Mouse (Mus musculus) neural tube, embryonic 11.5 days (tissue): ENCODE measurements around the gene Ppp2r5c. TPM values are rescaled to one million over a fixed set of nuclear protein-coding genes. Genes with fewer than 3 reads are reported as not detected.

Source experiments
- ATAC-seq: fragments of 200-750 bp; cut with Nextera tagmentation; 2 replicates; pipeline ENCODE4 v1.8.0; 2017; ENCODE audit warnings: moderate number of reproducible peaks, mild to moderate bottlenecking, moderate TSS enrichment, moderate library complexity; ENCODE audit not compliant: insufficient read depth, low FRiP score, low TSS enrichment
- DNase-seq: peaks from one replicate; pipeline ENCODE4 v3.0.0-alpha.2; 2015; ENCODE audit warnings: low spot score
- H3K27ac ChIP-seq: fragments of 300-500 bp; sonication (generic); 2 replicates; pipeline ENCODE4 v1.5.1; 2014; ENCODE audit warnings: low read depth, mild to moderate bottlenecking, low read length
- H3K27me3 ChIP-seq: fragments of 300-500 bp; sonication (generic); 2 replicates; pipeline ENCODE4 v1.6.1; 2014; ENCODE audit warnings: mild to moderate bottlenecking, low read length, mixed read lengths; ENCODE audit not compliant: control insufficient read depth, insufficient read depth
- H3K36me3 ChIP-seq: fragments of 300-500 bp; sonication (generic); 2 replicates; pipeline ENCODE4 v1.6.1; 2014; ENCODE audit warnings: mild to moderate bottlenecking, low read length, moderate library complexity, mixed read lengths; ENCODE audit not compliant: control insufficient read depth, insufficient read depth
- H3K4me1 ChIP-seq: fragments of 300-500 bp; sonication (generic); 2 replicates; pipeline ENCODE4 v1.6.1; 2014; ENCODE audit warnings: low read length, mixed read lengths; ENCODE audit not compliant: control insufficient read depth, insufficient read depth
- H3K4me2 ChIP-seq: fragments of 300-500 bp; sonication (generic); 2 replicates; pipeline ENCODE4 v1.6.1; 2014; ENCODE audit warnings: low read depth, mild to moderate bottlenecking, moderate library complexity
- H3K4me3 ChIP-seq: fragments of 300-500 bp; sonication (generic); 2 replicates; pipeline ENCODE4 v1.5.1; 2014; ENCODE audit warnings: low read depth, low read length
- H3K9ac ChIP-seq: fragments of 300-500 bp; sonication (generic); 2 replicates; pipeline ENCODE4 v1.6.1; 2014; ENCODE audit warnings: mild to moderate bottlenecking, low read length
- H3K9me3 ChIP-seq: fragments of 300-500 bp; sonication (generic); 2 replicates; pipeline ENCODE4 v1.6.1; 2016; ENCODE audit warnings: low read length; ENCODE audit not compliant: control insufficient read depth
- WGBS: fragments of 180-500 bp; shearing (Covaris S2); extraction: QIAGEN DNeasy Blood & Tissue Kit; methylation state at CpG from one replicate; pipeline ENCODE4 v1.1.7; 2014; 5-methylcytosine and 5-hydroxymethylcytosine counted together
- polyA plus RNA-seq: library from polyadenylated mRNA; unstranded; fragments of >200 nt; fragmentation: Nextera tagmentation; extraction: Ambion mirVana; gene quantifications from 2 replicates; pipeline ENCODE4 v1.2.1, GENCODE M21; 2014

The Ppp2r5c gene
- polyA plus RNA-seq, 1 experiment from 2014 or later: 170 TPM

DNA sequence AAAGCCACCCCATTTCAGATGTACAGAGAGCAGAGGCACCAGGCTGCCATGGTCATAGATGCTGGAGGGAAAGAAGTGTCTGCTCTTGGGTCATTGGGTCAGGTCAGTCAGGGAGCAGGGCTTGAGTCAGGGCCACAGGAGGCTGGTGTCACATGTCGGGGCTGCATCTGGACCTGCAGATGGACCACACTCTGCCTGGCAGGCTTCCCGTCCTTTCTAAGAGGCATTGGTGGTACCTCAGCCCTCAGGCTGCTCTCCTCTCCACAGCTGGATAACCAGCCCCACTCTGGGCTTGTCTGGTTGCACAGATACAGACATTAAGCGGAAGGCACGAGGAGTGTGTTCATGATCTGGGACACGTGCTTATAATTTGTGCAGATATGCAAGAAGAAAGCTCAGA is 61.8 kb downstream of the Ppp2r5c start:
- Histone ChIP-seq H3K4me1 (peaks cover 11% of the 10 kb centered on the region), H3K27me3 (no peaks in the 10 kb centered on the region), H3K36me3 (no peaks in the 10 kb centered on the region), H3K4me2 (no peak overlapping the region), H3K27ac (no peak overlapping the region), H3K9me3 (no peaks in the 10 kb centered on the region), H3K4me3 (no peak overlapping the region), H3K9ac (no peak overlapping the region)
- ATAC-seq: no peak
- WGBS: 78% methylated on average over 5 of the region's 5 CpGs
- DNase-seq: no peak

- Histone ChIP-seq H3K27ac (no peak overlapping the region), H3K4me2 (no peak overlapping the region), H3K9me3 (no peaks in the 10 kb centered on the region), H3K36me3 (no peaks in the 10 kb centered on the region), H3K27me3 (no peaks in the 10 kb centered on the region), H3K4me3 (no peak overlapping the region), H3K9ac (no peak overlapping the region), H3K4me1 (peaks cover 8% of the 10 kb centered on the region)
- ATAC-seq (no peak), DNase-seq (no peak)
- 78% methylated on average over 9 of the region's 9 CpGs for WGBS
These were observed 63.4 kb downstream of the Ppp2r5c start for GRCm38 (mm10) chr12:110510171-110510871.

DNA sequence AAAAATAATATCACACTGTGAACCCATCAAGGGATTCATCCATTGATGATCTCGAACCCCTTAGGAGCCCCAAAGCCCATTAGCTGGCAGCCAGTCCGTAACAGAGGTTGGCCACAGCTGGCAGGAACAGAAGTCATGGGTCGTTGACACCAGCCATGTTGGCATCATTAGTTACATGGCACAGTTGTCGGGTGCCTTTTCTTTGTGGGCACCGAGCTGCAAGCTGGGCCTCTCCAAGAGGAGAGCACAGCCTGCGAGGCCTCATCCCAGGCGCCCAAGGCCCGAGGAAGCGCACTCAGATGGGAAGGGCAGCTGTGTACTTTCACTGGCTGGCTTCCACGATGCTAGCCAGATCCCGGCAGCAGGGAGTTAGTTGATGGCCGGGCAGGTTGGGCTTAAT is 64.3 kb downstream of the Ppp2r5c start:
- Histone ChIP-seq H3K9ac (no peak overlapping the region), H3K27ac (no peak overlapping the region), H3K4me2 (no peak overlapping the region), H3K27me3 (no peaks in the 10 kb centered on the region), H3K4me3 (no peak overlapping the region), H3K36me3 (no peaks in the 10 kb centered on the region), H3K4me1 (peaks cover 8% of the 10 kb centered on the region), H3K9me3 (no peaks in the 10 kb centered on the region)
- WGBS: 84% methylated on average over 12 of the region's 12 CpGs
- DNase-seq: no peak
- no peak for ATAC-seq

- Histone ChIP-seq H3K4me2 (no peak overlapping the region), H3K4me1 (peaks cover 8% of the 10 kb centered on the region), H3K27ac (no peak overlapping the region), H3K9ac (no peak overlapping the region), H3K9me3 (no peaks in the 10 kb centered on the region), H3K27me3 (no peaks in the 10 kb centered on the region), H3K4me3 (no peak overlapping the region), H3K36me3 (no peaks in the 10 kb centered on the region)
- no peak for DNase-seq
- WGBS: 74% methylated on average over 9 of the region's 9 CpGs
- no peak for ATAC-seq
These were observed 65.0 kb downstream of the Ppp2r5c start for GRCm38 (mm10) chr12:110511856-110512433.

DNA sequence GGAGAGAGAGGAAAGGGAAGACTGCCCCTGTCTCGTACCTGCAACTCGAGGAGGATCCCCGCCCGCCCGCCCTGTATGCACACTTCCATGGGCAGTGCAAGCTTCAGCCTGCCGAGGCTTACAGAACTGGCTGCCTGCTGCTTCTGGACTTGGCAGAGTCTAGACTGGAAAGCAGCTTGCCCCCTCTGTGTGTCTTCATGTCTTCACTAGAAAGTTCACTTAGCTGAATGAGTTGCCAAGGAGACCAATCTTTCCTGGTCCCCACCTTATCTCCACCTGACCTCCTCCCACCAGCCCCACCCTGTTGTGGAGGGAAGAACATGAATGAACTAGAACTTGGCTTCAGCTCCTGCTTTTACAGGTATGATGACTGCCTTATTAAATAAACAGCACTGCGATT is 66.0 kb downstream of the Ppp2r5c start:
- Histone ChIP-seq H3K4me3 (no peak overlapping the region), H3K9me3 (no peaks in the 10 kb centered on the region), H3K4me1 (peaks cover 8% of the 10 kb centered on the region), H3K4me2 (no peak overlapping the region), H3K36me3 (0 out of 2 replicates have a peak, but pooled peaks cover 2% of the 10 kb centered on the region), H3K27ac (no peak overlapping the region), H3K9ac (no peak overlapping the region), H3K27me3 (no peaks in the 10 kb centered on the region)
- DNase-seq (no peak), ATAC-seq (no peak)
- WGBS: 87% methylated on average over 7 of the region's 7 CpGs

GRCm38 (mm10) chr12:110515676-110516075 is 68.8 kb downstream of the Ppp2r5c start:
- Histone ChIP-seq H3K4me3 (no peak overlapping the region), H3K9ac (no peak overlapping the region), H3K4me1 (peaks cover 4% of the 10 kb centered on the region; the same call in 1 of the 2 replicates), H3K27me3 (no peaks in the 10 kb centered on the region), H3K9me3 (no peaks in the 10 kb centered on the region), H3K27ac (no peak overlapping the region), H3K4me2 (no peak overlapping the region), H3K36me3 (0 out of 2 replicates have a peak, but pooled peaks cover 2% of the 10 kb centered on the region)
- ATAC-seq: no peak
- 96% methylated on average over 8 of the region's 8 CpGs for WGBS
- DNase-seq: no peak

GRCm38 (mm10) chr12:110520236-110520987 is 73.5 kb downstream of the Ppp2r5c start:
- DNase-seq: no peak
- Histone ChIP-seq H3K4me3 (no peak overlapping the region), H3K27ac (no peak overlapping the region), H3K9ac (no peak overlapping the region), H3K4me2 (no peak overlapping the region), H3K36me3 (peaks cover 11% of the 10 kb centered on the region), H3K9me3 (no peaks in the 10 kb centered on the region), H3K4me1 (no peaks in the 10 kb centered on the region), H3K27me3 (no peaks in the 10 kb centered on the region)
- 77% methylated on average over 15 of the region's 15 CpGs for WGBS
- no peak for ATAC-seq

DNA sequence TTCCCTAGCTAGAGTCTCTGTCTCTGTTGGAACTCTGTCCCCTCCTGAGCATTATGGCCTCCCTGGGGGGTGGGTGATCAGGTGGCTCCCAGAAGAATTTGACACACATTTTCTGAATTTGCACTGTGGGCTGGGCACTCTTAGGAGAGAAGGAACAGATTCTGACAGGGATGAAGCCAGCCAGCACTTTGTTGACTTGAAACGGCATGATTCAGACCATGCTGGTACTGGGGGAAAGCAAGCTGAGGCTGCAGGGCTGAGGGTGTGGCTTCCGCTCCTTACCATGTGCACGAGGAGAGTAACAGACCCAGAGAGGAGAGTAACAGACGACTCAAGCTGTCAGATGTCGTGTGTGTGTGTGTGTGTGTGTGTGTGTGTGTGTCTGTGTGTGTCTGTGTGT is 76.6 kb downstream of the Ppp2r5c start:
- H3K4me1 ChIP-seq: no peaks in the 10 kb centered on the region
- H3K27ac ChIP-seq: no peak overlapping the region
- DNase-seq (no peak), ATAC-seq (no peak)
- H3K4me2 ChIP-seq: no peak overlapping the region
- H3K36me3 ChIP-seq: peaks cover 12% of the 10 kb centered on the region
- no peaks in the 10 kb centered on the region for H3K27me3 ChIP-seq
- H3K9ac ChIP-seq: no peak overlapping the region
- H3K4me3 ChIP-seq: no peak overlapping the region
- WGBS: 79% methylated on average over 5 of the region's 5 CpGs
- no peaks in the 10 kb centered on the region for H3K9me3 ChIP-seq
